Mouse (Mus musculus): ENCODE results near the gene Klhl3.

DNA sequence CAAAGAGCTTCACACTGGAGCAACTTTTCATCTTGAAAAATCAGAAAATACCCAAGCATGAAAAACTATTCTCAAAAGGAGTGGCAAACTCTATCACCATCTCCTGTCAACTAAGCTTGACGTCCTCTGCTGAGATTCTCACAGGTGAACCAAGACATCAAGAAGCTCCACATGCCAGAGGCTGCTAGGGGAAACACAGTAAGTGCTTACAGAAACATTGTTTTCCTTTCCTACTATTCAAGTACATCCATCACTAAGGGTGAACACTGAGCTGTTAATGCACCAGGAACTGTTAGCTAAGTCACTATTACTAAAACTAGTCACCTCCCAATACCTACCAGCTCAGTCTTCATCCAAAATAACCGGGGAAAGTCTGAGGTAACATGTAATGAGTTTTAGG lies 11.6 kb upstream of the Klhl3 start:
- no peak for TF ChIP-seq CTCF (IDR thresholded peaks at IDR 0.05; ENCODE audit: borderline replicate concordance, control insufficient read depth, extremely low read depth, insufficient read depth, low read length, poor library complexity)
- TF ChIP-seq POLR2A (IDR thresholded peaks at IDR 0.05; ENCODE audit: control insufficient read depth, extremely low read depth, insufficient read depth, low read length, poor library complexity) = no peak
